Mouse (Mus musculus): ENCODE data around the gene Cnksr3. TPM values are rescaled to one million over a fixed set of nuclear protein-coding genes. Genes with fewer than 3 reads are reported as not detected.

Cnksr3 gene
- polyA plus RNA-seq, 1 experiment: 5.3 TPM

DNA sequence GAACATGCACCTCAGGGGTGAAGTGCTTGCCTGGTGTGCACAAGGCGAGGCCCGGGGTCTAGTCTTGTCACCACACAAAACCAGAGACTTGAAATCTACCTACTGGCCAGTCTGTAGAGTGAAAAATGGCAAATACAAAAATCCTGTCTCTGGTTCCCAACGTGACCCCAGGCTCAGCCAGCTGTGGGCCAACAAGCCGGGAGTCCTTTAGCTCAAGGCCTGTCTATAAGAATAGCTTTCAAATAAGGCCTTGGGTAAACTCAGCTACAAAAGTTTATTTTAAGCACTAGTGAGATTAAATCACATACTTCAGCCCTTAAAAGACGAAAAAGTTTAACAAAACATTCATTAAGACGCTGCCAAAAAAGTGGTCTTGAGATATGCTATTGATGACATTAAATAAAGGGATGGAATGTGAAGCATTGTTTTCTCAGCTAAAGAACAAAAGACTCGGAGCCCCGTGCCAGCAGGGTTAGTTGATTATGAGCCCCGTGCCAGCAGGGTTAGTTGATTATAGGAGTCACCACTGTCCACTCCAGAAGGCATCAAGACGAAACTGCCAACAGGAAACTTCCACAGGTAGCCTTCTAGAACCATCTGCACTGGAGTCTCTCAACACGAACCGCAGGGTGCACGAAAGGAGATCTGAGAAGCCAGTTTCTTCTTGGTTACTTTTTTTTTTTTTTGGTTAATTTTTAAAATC is 67.8 kb downstream of the Cnksr3 start:
- no peak overlapping the region for H3K27ac ChIP-seq (ENCODE audit: control insufficient read depth, insufficient read depth, low read depth, low read length)
- TF ChIP-seq CTCF (IDR thresholded peaks at IDR 0.05; ENCODE audit: control insufficient read depth, insufficient read depth, insufficient replicate concordance, low read depth, low read length) (no peak), POLR2A (IDR thresholded peaks at IDR 0.05; ENCODE audit: control insufficient read depth, low read depth, low read length) (no peak)
- no peaks in the 10 kb centered on the region for H3K27me3 ChIP-seq (ENCODE audit: control insufficient read depth, insufficient read depth, low read length)
- no peaks in the 10 kb centered on the region for H3K36me3 ChIP-seq (ENCODE audit: control insufficient read depth, insufficient read depth, low read length)
- no peak overlapping the region for H3K4me3 ChIP-seq (ENCODE audit: control insufficient read depth, low read depth, low read length)
- no peaks in the 10 kb centered on the region for H3K4me1 ChIP-seq (ENCODE audit: control insufficient read depth, insufficient read depth, low read length)

- Histone ChIP-seq H3K4me1 (ENCODE audit: control insufficient read depth, insufficient read depth, low read length) (no peaks in the 10 kb centered on the region), H3K27ac (ENCODE audit: control insufficient read depth, insufficient read depth, low read depth, low read length) (no peak overlapping the region), H3K27me3 (ENCODE audit: control insufficient read depth, insufficient read depth, low read length) (no peaks in the 10 kb centered on the region), H3K36me3 (ENCODE audit: control insufficient read depth, insufficient read depth, low read length) (no peaks in the 10 kb centered on the region), H3K4me3 (ENCODE audit: control insufficient read depth, low read depth, low read length) (no peak overlapping the region)
- TF ChIP-seq CTCF (IDR thresholded peaks at IDR 0.05; ENCODE audit: control insufficient read depth, insufficient read depth, insufficient replicate concordance, low read depth, low read length) (no peak), POLR2A (IDR thresholded peaks at IDR 0.05; ENCODE audit: control insufficient read depth, low read depth, low read length) (no peak)
These were observed 69.8 kb downstream of the Cnksr3 start for GRCm38 (mm10) chr10:7142287-7142686.

DNA sequence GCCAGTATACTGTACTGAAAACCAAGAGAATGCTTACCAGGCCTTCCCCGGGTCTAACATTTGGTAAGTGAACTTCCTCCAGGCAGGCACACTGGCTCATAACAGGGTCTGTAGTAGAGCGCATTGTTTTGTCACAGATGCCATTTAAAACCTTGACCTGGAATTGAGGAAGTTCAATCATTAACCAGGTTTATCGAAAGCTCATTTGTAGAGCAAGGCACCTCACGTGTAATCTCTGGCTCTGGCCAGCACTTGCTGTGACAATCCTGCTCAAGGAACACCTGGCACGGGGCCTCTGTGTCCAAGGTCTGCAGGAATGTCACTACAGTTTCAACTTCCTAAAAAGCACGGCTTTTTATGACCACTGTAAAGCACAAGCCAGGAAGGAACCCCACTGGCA is 71.8 kb downstream of the Cnksr3 start:
- no peaks in the 10 kb centered on the region for H3K27me3 ChIP-seq (ENCODE audit: control insufficient read depth, insufficient read depth, low read length)
- TF ChIP-seq POLR2A (IDR thresholded peaks at IDR 0.05; ENCODE audit: control insufficient read depth, low read depth, low read length) (no peak), CTCF (IDR thresholded peaks at IDR 0.05; ENCODE audit: control insufficient read depth, insufficient read depth, insufficient replicate concordance, low read depth, low read length) (no peak)
- H3K36me3 ChIP-seq (ENCODE audit: control insufficient read depth, insufficient read depth, low read length): no peaks in the 10 kb centered on the region
- H3K27ac ChIP-seq (ENCODE audit: control insufficient read depth, insufficient read depth, low read depth, low read length): no peak overlapping the region
- no peak overlapping the region for H3K4me3 ChIP-seq (ENCODE audit: control insufficient read depth, low read depth, low read length)
- no peaks in the 10 kb centered on the region for H3K4me1 ChIP-seq (ENCODE audit: control insufficient read depth, insufficient read depth, low read length)

GRCm38 (mm10) chr10:7138049-7138448 is 74.0 kb downstream of the Cnksr3 start:
- no peaks in the 10 kb centered on the region for H3K4me1 ChIP-seq (ENCODE audit: control insufficient read depth, insufficient read depth, low read length)
- no peaks in the 10 kb centered on the region for H3K36me3 ChIP-seq (ENCODE audit: control insufficient read depth, insufficient read depth, low read length)
- H3K27ac ChIP-seq (ENCODE audit: control insufficient read depth, insufficient read depth, low read depth, low read length): no peak overlapping the region
- TF ChIP-seq CTCF (IDR thresholded peaks at IDR 0.05; ENCODE audit: control insufficient read depth, insufficient read depth, insufficient replicate concordance, low read depth, low read length) (no peak), POLR2A (IDR thresholded peaks at IDR 0.05; ENCODE audit: control insufficient read depth, low read depth, low read length) (no peak)
- no peaks in the 10 kb centered on the region for H3K27me3 ChIP-seq (ENCODE audit: control insufficient read depth, insufficient read depth, low read length)
- H3K4me3 ChIP-seq (ENCODE audit: control insufficient read depth, low read depth, low read length): no peak overlapping the region

GRCm38 (mm10) chr10:7135751-7136150 is 76.3 kb downstream of the Cnksr3 start:
- Histone ChIP-seq H3K4me1 (ENCODE audit: control insufficient read depth, insufficient read depth, low read length) (no peaks in the 10 kb centered on the region), H3K27ac (ENCODE audit: control insufficient read depth, insufficient read depth, low read depth, low read length) (no peak overlapping the region), H3K36me3 (ENCODE audit: control insufficient read depth, insufficient read depth, low read length) (no peaks in the 10 kb centered on the region), H3K4me3 (ENCODE audit: control insufficient read depth, low read depth, low read length) (no peak overlapping the region), H3K27me3 (ENCODE audit: control insufficient read depth, insufficient read depth, low read length) (no peaks in the 10 kb centered on the region)
- TF ChIP-seq POLR2A (IDR thresholded peaks at IDR 0.05; ENCODE audit: control insufficient read depth, low read depth, low read length) (no peak), CTCF (IDR thresholded peaks at IDR 0.05; ENCODE audit: control insufficient read depth, insufficient read depth, insufficient replicate concordance, low read depth, low read length) (no peak)

DNA sequence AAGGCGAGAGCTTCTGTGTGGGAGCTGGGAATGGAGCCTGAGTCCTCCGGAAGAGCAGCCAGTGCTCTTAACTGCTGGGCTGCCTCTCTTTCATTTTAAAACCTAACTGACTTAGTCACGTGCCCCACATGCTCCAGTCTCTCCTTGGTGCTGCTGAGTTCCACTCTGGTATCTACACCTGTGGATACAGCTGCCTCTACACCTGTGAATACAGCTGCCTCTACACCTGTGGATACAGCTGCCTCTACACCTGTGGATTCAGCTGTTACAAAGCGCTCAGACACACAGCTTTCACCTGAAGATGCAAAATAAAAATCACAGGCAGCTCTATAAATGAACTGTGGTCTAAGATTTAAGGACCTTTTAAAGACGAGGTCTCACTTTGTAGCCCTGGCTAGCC is 79.0 kb downstream of the Cnksr3 start:
- H3K36me3 ChIP-seq (ENCODE audit: control insufficient read depth, insufficient read depth, low read length): no peaks in the 10 kb centered on the region
- no peaks in the 10 kb centered on the region for H3K27me3 ChIP-seq (ENCODE audit: control insufficient read depth, insufficient read depth, low read length)
- H3K4me3 ChIP-seq (ENCODE audit: control insufficient read depth, low read depth, low read length): no peak overlapping the region
- H3K4me1 ChIP-seq (ENCODE audit: control insufficient read depth, insufficient read depth, low read length): no peaks in the 10 kb centered on the region
- no peak for TF ChIP-seq CTCF (IDR thresholded peaks at IDR 0.05; ENCODE audit: control insufficient read depth, insufficient read depth, insufficient replicate concordance, low read depth, low read length)
- no peak for TF ChIP-seq POLR2A (IDR thresholded peaks at IDR 0.05; ENCODE audit: control insufficient read depth, low read depth, low read length)
- no peak overlapping the region for H3K27ac ChIP-seq (ENCODE audit: control insufficient read depth, insufficient read depth, low read depth, low read length)

DNA sequence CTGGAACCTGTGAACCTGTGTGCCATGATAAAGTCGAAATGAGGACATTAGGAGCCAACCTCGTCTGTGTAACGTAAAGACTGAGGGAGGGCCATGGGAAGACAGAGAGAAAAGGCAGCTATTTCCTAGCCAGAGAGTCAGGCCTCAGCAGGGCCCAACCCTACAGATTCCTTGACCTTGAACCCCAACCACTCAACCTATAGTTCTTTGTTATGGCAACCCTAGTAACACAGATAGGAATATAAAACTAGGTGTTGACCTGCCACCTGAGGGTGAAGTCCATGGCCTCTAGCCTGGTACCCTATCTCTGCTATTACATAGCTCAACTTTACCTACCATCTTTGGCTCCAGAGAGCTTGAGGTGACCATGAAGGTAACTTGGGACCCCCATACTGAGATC is 80.6 kb downstream of the Cnksr3 start:
- TF ChIP-seq CTCF (IDR thresholded peaks at IDR 0.05; ENCODE audit: control insufficient read depth, insufficient read depth, insufficient replicate concordance, low read depth, low read length): no peak
- no peak for TF ChIP-seq POLR2A (IDR thresholded peaks at IDR 0.05; ENCODE audit: control insufficient read depth, low read depth, low read length)
- no peak overlapping the region for H3K4me3 ChIP-seq (ENCODE audit: control insufficient read depth, low read depth, low read length)
- H3K27me3 ChIP-seq (ENCODE audit: control insufficient read depth, insufficient read depth, low read length): no peaks in the 10 kb centered on the region
- H3K4me1 ChIP-seq (ENCODE audit: control insufficient read depth, insufficient read depth, low read length): no peaks in the 10 kb centered on the region
- no peak overlapping the region for H3K27ac ChIP-seq (ENCODE audit: control insufficient read depth, insufficient read depth, low read depth, low read length)
- no peaks in the 10 kb centered on the region for H3K36me3 ChIP-seq (ENCODE audit: control insufficient read depth, insufficient read depth, low read length)
